Mouse (Mus musculus) kidney, postnatal 0 days (tissue): Measurements from ENCODE around the gene Gm45062. TPM values are rescaled to one million over a fixed set of nuclear protein-coding genes. Genes with fewer than 3 reads are reported as not detected.
"Not testable (repeated sequence)": the region's sequence is repeated elsewhere in the genome, so short reads cannot be mapped to it uniquely, and the experiment has no call there.

Source experiments
- ATAC-seq: fragments of 200-750 bp; cut with Nextera tagmentation; replicated peaks from 2 replicates; pipeline ENCODE4 v1.8.0; 2017; ENCODE audit warnings: low read depth, moderate number of reproducible peaks, moderate TSS enrichment, moderate library complexity; ENCODE audit not compliant: low FRiP score
- DNase-seq: peaks from one replicate; pipeline ENCODE4 v3.0.0-alpha.2; 2016; ENCODE audit warnings: low spot score
- H3K27ac ChIP-seq: fragments of 300-500 bp; sonication (generic); 2 replicates; pipeline ENCODE4 v1.5.1; 2014; ENCODE audit warnings: mild to moderate bottlenecking
- H3K27me3 ChIP-seq: fragments of 300-500 bp; sonication (generic); 2 replicates; pipeline ENCODE4 v1.6.1; 2014; ENCODE audit warnings: low read length, mixed read lengths; ENCODE audit not compliant: insufficient read depth
- H3K36me3 ChIP-seq: fragments of 300-500 bp; sonication (generic); 2 replicates; pipeline ENCODE4 v1.6.1; 2014; ENCODE audit warnings: low read length, mixed read lengths; ENCODE audit not compliant: insufficient read depth
- H3K4me1 ChIP-seq: fragments of 300-500 bp; sonication (generic); replicated peaks from 2 replicates; pipeline ENCODE4 v1.6.1; 2014; ENCODE audit warnings: antibody characterized with exemption, low read length, mixed read lengths; ENCODE audit not compliant: insufficient read depth
- H3K4me2 ChIP-seq: fragments of 300-500 bp; sonication (generic); 2 replicates; pipeline ENCODE4 v1.6.1; 2014; ENCODE audit warnings: mild to moderate bottlenecking, low read length, moderate library complexity, mixed read lengths
- H3K4me3 ChIP-seq: fragments of 300-500 bp; sonication (generic); replicated peaks from 2 replicates; pipeline ENCODE4 v1.5.1; 2014; ENCODE audit warnings: low read depth, low read length
- H3K9ac ChIP-seq: fragments of 300-500 bp; sonication (generic); 2 replicates; pipeline ENCODE4 v1.6.1; 2014; ENCODE audit warnings: low read depth, low read length
- H3K9me3 ChIP-seq: fragments of 300-500 bp; sonication (generic); replicated peaks from 2 replicates; pipeline ENCODE4 v1.6.1; 2016; ENCODE audit warnings: low read length, inconsistent platforms, mixed read lengths
- CTCF ChIP-seq: IDR thresholded peaks from 2 replicates; pipeline ENCODE4 v1.5.1; 2016; ENCODE audit warnings: antibody characterized with exemption, low read depth, mild to moderate bottlenecking, moderate library complexity
- WGBS: fragments of 180-500 bp; shearing (Covaris S2); extraction: QIAGEN DNeasy Blood & Tissue Kit; methylation state at CpG from one replicate; pipeline ENCODE4 v1.1.7; 2014; 5-methylcytosine and 5-hydroxymethylcytosine counted together
- polyA plus RNA-seq: library from polyadenylated mRNA; unstranded; fragments of >200 nt; fragmentation: Nextera tagmentation; extraction: Ambion mirVana; gene quantifications from 2 replicates; pipeline ENCODE4 v1.2.1, GENCODE M21; 2015

Gm45062 gene
- polyA plus RNA-seq, 1 experiment from 2014 or later = 5.0 TPM

GRCm38 (mm10) chr6:8307878-8308775 is 48.9 kb downstream of the Gm45062 start:
- H3K9ac ChIP-seq = no peak overlapping the region
- DNase-seq = peak; percentile 52
- no peaks in the 10 kb centered on the region for H3K9me3 ChIP-seq
- H3K4me2 ChIP-seq = no peak overlapping the region
- H3K27ac ChIP-seq = no peak overlapping the region
- no peaks in the 10 kb centered on the region for H3K4me1 ChIP-seq
- ATAC-seq = no peak
- TF ChIP-seq CTCF = no peak
- 58% methylated on average over 6 of the region's 6 CpGs for WGBS
- H3K4me3 ChIP-seq = no peak overlapping the region
- no peaks in the 10 kb centered on the region for H3K27me3 ChIP-seq
- H3K36me3 ChIP-seq = no peaks in the 10 kb centered on the region

- ATAC-seq = no peak
- DNase-seq = no peak
- Histone ChIP-seq H3K4me2 (no peak overlapping the region), H3K36me3 (no peaks in the 10 kb centered on the region), H3K9me3 (no peaks in the 10 kb centered on the region), H3K4me1 (no peaks in the 10 kb centered on the region), H3K9ac (no peak overlapping the region), H3K4me3 (no peak overlapping the region), H3K27ac (no peak overlapping the region), H3K27me3 (no peaks in the 10 kb centered on the region)
- 93% methylated on average over 2 of the region's 2 CpGs for WGBS
- TF ChIP-seq CTCF = no peak
Measured at GRCm38 (mm10) chr6:8312554-8312953, 53.3 kb downstream of the Gm45062 start.

- H3K4me3 ChIP-seq = no peak overlapping the region
- no peak for TF ChIP-seq CTCF
- no peak overlapping the region for H3K4me2 ChIP-seq
- no peaks in the 10 kb centered on the region for H3K36me3 ChIP-seq
- H3K9ac ChIP-seq = no peak overlapping the region
- no peaks in the 10 kb centered on the region for H3K4me1 ChIP-seq
- H3K27ac ChIP-seq = no peak overlapping the region
- no peaks in the 10 kb centered on the region for H3K27me3 ChIP-seq
- no peaks in the 10 kb centered on the region for H3K9me3 ChIP-seq
- DNase-seq (no peak), ATAC-seq (no peak)
Measured at GRCm38 (mm10) chr6:8316201-8316600, 57.0 kb downstream of the Gm45062 start.

GRCm38 (mm10) chr6:8319591-8319990 is 60.3 kb downstream of the Gm45062 start:
- Histone ChIP-seq H3K4me2 (no peak overlapping the region), H3K9ac (no peak overlapping the region), H3K27ac (no peak overlapping the region), H3K4me1 (no peaks in the 10 kb centered on the region), H3K9me3 (no peaks in the 10 kb centered on the region), H3K36me3 (no peaks in the 10 kb centered on the region), H3K27me3 (no peaks in the 10 kb centered on the region), H3K4me3 (no peak overlapping the region)
- DNase-seq (no peak), ATAC-seq (no peak)
- TF ChIP-seq CTCF = no peak
- 82% methylated on average over 2 of the region's 2 CpGs for WGBS

- H3K4me3 ChIP-seq, H3K9me3 ChIP-seq, ATAC-seq, H3K36me3 ChIP-seq, H3K4me1 ChIP-seq, H3K27me3 ChIP-seq, DNase-seq, H3K9ac ChIP-seq, H3K27ac ChIP-seq, H3K4me2 ChIP-seq: not testable (repeated sequence)
- WGBS = 97% methylated on average over 3 of the region's 3 CpGs
Measured at GRCm38 (mm10) chr6:8331496-8331895, 72.2 kb downstream of the Gm45062 start.

- Histone ChIP-seq H3K27me3 (no peaks in the 10 kb centered on the region), H3K9ac (no peak overlapping the region), H3K4me2 (no peak overlapping the region), H3K4me1 (no peaks in the 10 kb centered on the region), H3K36me3 (no peaks in the 10 kb centered on the region), H3K4me3 (no peak overlapping the region), H3K9me3 (no peaks in the 10 kb centered on the region), H3K27ac (no peak overlapping the region)
- no peak for DNase-seq
- ATAC-seq = no peak
- no peak for TF ChIP-seq CTCF
- 97% methylated on average over 1 of the region's 1 CpGs for WGBS
Measured at GRCm38 (mm10) chr6:8333380-8333779, 74.1 kb downstream of the Gm45062 start.
